Comparison of ENCODE assay signal across 8 mouse cellular contexts in the genomic region with DNA sequence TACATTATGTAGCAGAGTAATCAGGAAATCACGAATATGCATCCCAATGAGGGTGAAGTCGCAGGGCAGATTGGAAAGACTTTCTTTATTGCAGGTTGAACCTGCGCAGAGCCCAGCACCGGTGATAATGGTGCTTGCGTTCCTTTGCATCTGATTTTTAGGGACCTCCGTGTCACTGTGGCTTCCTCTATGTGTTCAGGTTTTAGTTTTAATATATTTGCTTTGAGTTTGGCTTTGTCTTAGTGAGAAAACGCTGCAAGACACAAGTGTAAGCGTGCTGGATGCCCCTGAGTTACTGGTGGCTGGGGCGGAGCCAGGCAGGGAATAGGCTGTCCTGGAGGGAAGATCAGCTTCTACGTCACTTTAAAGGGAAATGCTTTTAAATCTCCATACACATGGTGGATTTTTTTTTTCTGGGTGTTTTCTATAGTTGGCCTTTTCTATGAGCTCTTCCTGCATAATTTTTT. TPM values are rescaled to one million over a fixed set of nuclear protein-coding genes. Genes with fewer than 3 reads are reported as not detected.
DNase-seq lines count a peak whose midpoint lies in the region; ATAC-seq and TF ChIP-seq lines count a peak whose summit lies in the region.

No protein-coding gene starts in this region.

- H3K36me3 ChIP-seq in intestine, postnatal 0 days (ENCODE audit: control insufficient read depth, insufficient read depth) = no peaks in the 10 kb centered on the region
- H3K36me3 ChIP-seq in liver, adult 2 months (ENCODE audit: control insufficient read depth, insufficient read depth, low read length) = no peaks in the 10 kb centered on the region
- no peaks in the 10 kb centered on the region for H3K36me3 ChIP-seq in midbrain, embryonic 14.5 days (ENCODE audit: control insufficient read depth, insufficient read depth, low read length)

- WGBS in intestine, postnatal 0 days = 6% methylated on average over 10 of the region's 10 CpGs
- WGBS in liver, adult 2 months = 11% methylated on average over 10 of the region's 10 CpGs
- under 1% methylated on average over 10 of the region's 10 CpGs for WGBS in midbrain, embryonic 14.5 days

- H3K79me2 ChIP-seq in liver, adult 2 months (ENCODE audit: control insufficient read depth, insufficient read depth, low read length) = no peaks in the 10 kb centered on the region

- peak overlapping the region; percentile 42 for H3K4me3 ChIP-seq in intestine, postnatal 0 days (ENCODE audit: low read depth, low read length)
- H3K4me3 ChIP-seq in liver, adult 2 months (ENCODE audit: insufficient read depth, low read depth, low read length) = peak overlapping the region; percentile 61
- H3K4me3 ChIP-seq in midbrain, embryonic 14.5 days (replicated peaks; ENCODE audit: low read depth, low read length) = peak overlapping the region; percentile 50

- H3K9ac ChIP-seq in intestine, postnatal 0 days (ENCODE audit: low read depth, low read length) = no peak overlapping the region; the same call in 1 of the 2 replicates
- peak overlapping the region; percentile 26; the same call in 1 of the 2 replicates for H3K9ac ChIP-seq in liver, adult 2 months (ENCODE audit: low read depth, low read length)
- peak overlapping the region; percentile 51 for H3K9ac ChIP-seq in midbrain, embryonic 14.5 days (replicated peaks; ENCODE audit: low read length)

- H3K27me3 ChIP-seq in intestine, postnatal 0 days (replicated peaks; ENCODE audit: control insufficient read depth, insufficient read depth, low read length) = no peaks in the 10 kb centered on the region
- no peaks in the 10 kb centered on the region for H3K27me3 ChIP-seq in liver, adult 2 months (ENCODE audit: control insufficient read depth, insufficient read depth, low read length)
- no peaks in the 10 kb centered on the region for H3K27me3 ChIP-seq in midbrain, embryonic 14.5 days (ENCODE audit: control insufficient read depth, insufficient read depth, low read length)

- no peak for TF ChIP-seq CTCF in intestine, postnatal 0 days (IDR thresholded peaks at IDR 0.05; ENCODE audit: low read depth)
- TF ChIP-seq CTCF in liver, adult 2 months (IDR thresholded peaks at IDR 0.05; ENCODE audit: low read depth, low read length) = no peak

- peak; percentile 67 for ATAC-seq in intestine, postnatal 0 days
- peak; percentile 82 for ATAC-seq in midbrain, embryonic 14.5 days (ENCODE audit: low FRiP score, low TSS enrichment)
- ATAC-seq in inflammation-experienced regulatory T-cells, adult 6 months = no peak

- no peak for TF ChIP-seq POLR2A in liver, adult 2 months (IDR thresholded peaks at IDR 0.05; ENCODE audit: extremely low read depth, insufficient read depth, low read length)

- H3K27ac ChIP-seq in intestine, postnatal 0 days (ENCODE audit: low read depth, low read length) = peak overlapping the region; percentile 10; the same call in 1 of the 2 replicates
- no peak overlapping the region for H3K27ac ChIP-seq in liver, adult 2 months (replicated peaks; ENCODE audit: insufficient read depth, low read depth, low read length)
- peak overlapping the region; percentile 89 for H3K27ac ChIP-seq in midbrain, embryonic 14.5 days (replicated peaks; ENCODE audit: low read depth, low read length)

- peak overlapping the region; percentile 81 for H3K4me2 ChIP-seq in intestine, postnatal 0 days (replicated peaks; ENCODE audit: low read depth)
- peak overlapping the region; percentile 83 for H3K4me2 ChIP-seq in midbrain, embryonic 14.5 days (ENCODE audit: low read length)

- peak; percentile 36 to 47 for DNase-seq in right cerebral cortex, adult 2 months (ENCODE audit: low spot score in 2 of 2)
- no peak for DNase-seq in right cerebral cortex, postnatal 14 days
- peak; percentile 58 to 64 for DNase-seq in cerebellum, postnatal 36 days
- peak; percentile 21 for DNase-seq in gastrocnemius, postnatal 25 days
- peak; percentile 36 for DNase-seq in liver, adult 2 months (ENCODE audit: extremely low read depth, low read depth, low spot score)
- peak; percentile 85 for DNase-seq in midbrain, embryonic 14.5 days

- H3K4me1 ChIP-seq in intestine, postnatal 0 days (replicated peaks; ENCODE audit: control insufficient read depth, insufficient read depth, low read length) = 0 out of 2 replicates have a peak, but pooled peaks cover 3% of the 10 kb centered on the region
- H3K4me1 ChIP-seq in liver, adult 2 months (ENCODE audit: control insufficient read depth, insufficient read depth, low read length) = no peaks in the 10 kb centered on the region
- no peaks in the 10 kb centered on the region for H3K4me1 ChIP-seq in midbrain, embryonic 14.5 days (ENCODE audit: control insufficient read depth, insufficient read depth, low read length)

- no peaks in the 10 kb centered on the region for H3K9me3 ChIP-seq in intestine, postnatal 0 days (ENCODE audit: control insufficient read depth)
- no peaks in the 10 kb centered on the region for H3K9me3 ChIP-seq in midbrain, embryonic 14.5 days (ENCODE audit: control insufficient read depth, low read length)

RNA-seq across cellular contexts. Expression of a gene that starts 43.8 kb away (rescaled TPM):
- total RNA-seq in gastrocnemius, postnatal 25 days (2021) = 10 to 100 TPM; 29.6 to 31.1 TPM
- 27.2 and 27.5 TPM in 2 replicates for polyA plus RNA-seq in intestine, postnatal 0 days (2015; fragmentation: Nextera tagmentation; extraction: Ambion mirVana)
- total RNA-seq in liver, adult 2 months (2014; rRNA removed) = 28.0 and 29.8 TPM in 2 replicates
- 32.7 and 36.6 TPM in 2 replicates for polyA plus RNA-seq in liver, adult 2 months (2012; rRNA removed)
- 33.4 and 38.8 TPM in 2 replicates for polyA plus RNA-seq in midbrain, embryonic 14.5 days (2014; fragmentation: Nextera tagmentation; extraction: Ambion mirVana)
- 1 to 10 TPM; 3.9 to 9.0 (median 6.0) TPM for polyA plus RNA-seq in inflammation-experienced regulatory T-cells, adult 6 months (2017; shearing (Covaris generic))

RNA-seq across cellular contexts. Expression of a gene that starts 48.2 kb away (rescaled TPM):
- 1 to 10 TPM; 4.6 to 6.2 TPM for total RNA-seq in gastrocnemius, postnatal 25 days (2021)
- polyA plus RNA-seq in intestine, postnatal 0 days (2015; fragmentation: Nextera tagmentation; extraction: Ambion mirVana) = 29.4 and 31.6 TPM in 2 replicates
- 32.4 and 37.9 TPM in 2 replicates for total RNA-seq in liver, adult 2 months (2014; rRNA removed)
- polyA plus RNA-seq in liver, adult 2 months (2012; rRNA removed) = 14.3 and 14.4 TPM in 2 replicates
- 17.9 and 21.8 TPM in 2 replicates for polyA plus RNA-seq in midbrain, embryonic 14.5 days (2014; fragmentation: Nextera tagmentation; extraction: Ambion mirVana)
- polyA plus RNA-seq in inflammation-experienced regulatory T-cells, adult 6 months (2017; shearing (Covaris generic)) = 10 to 100 TPM; 32.9 to 43.8 (median 38.4) TPM

RNA-seq across cellular contexts. Expression of a gene that starts 56.1 kb away (rescaled TPM):
- total RNA-seq in gastrocnemius, postnatal 25 days (2021) = not detected
- polyA plus RNA-seq in intestine, postnatal 0 days (2015; fragmentation: Nextera tagmentation; extraction: Ambion mirVana) = 0.07 and 0.13 TPM in 2 replicates
- total RNA-seq in liver, adult 2 months (2014; rRNA removed) = not detected in 2 replicates
- not detected in 2 replicates for polyA plus RNA-seq in liver, adult 2 months (2012; rRNA removed)
- 18.4 and 22.2 TPM in 2 replicates for polyA plus RNA-seq in midbrain, embryonic 14.5 days (2014; fragmentation: Nextera tagmentation; extraction: Ambion mirVana)
- not detected for polyA plus RNA-seq in inflammation-experienced regulatory T-cells, adult 6 months (2017; shearing (Covaris generic))

Comparison
In these comparisons a context has a peak if more than half of its experiments do, and no peak if none do; other contexts are left out.
1. RNA of a gene that starts 56.1 kb away (polyA plus RNA-seq): 18.4 to 22.2 TPM in midbrain, embryonic 14.5 days; 0.07 to 0.13 TPM in intestine, postnatal 0 days, not detected in liver, adult 2 months and not detected in inflammation-experienced regulatory T-cells, adult 6 months; every median in the first group is over 10 times any median in the second.
2. Peak in every context shown above with its lines, with median percentiles within 50 percentile points of each other: H3K4me3 ChIP-seq.